Mouse (Mus musculus) liver, embryonic 11.5 days (tissue): Measurements from ENCODE around the gene Ell2. TPM values are rescaled to one million over a fixed set of nuclear protein-coding genes. Genes with fewer than 3 reads are reported as not detected.

ENCODE experiments used
- ATAC-seq: fragments of 200-750 bp; cut with Nextera tagmentation; replicated peaks from 2 replicates; pipeline ENCODE4 v1.8.0; 2017; ENCODE audit warnings: moderate number of reproducible peaks, mild to moderate bottlenecking, moderate TSS enrichment, moderate library complexity; ENCODE audit not compliant: low FRiP score
- DNase-seq: peaks from one replicate; pipeline ENCODE4 v3.0.0-alpha.2; 2017; ENCODE audit warnings: low spot score
- H3K27ac ChIP-seq: fragments of 300-500 bp; sonication (generic); 2 replicates; pipeline ENCODE4 v1.5.1; 2014; ENCODE audit warnings: mild to moderate bottlenecking, low read depth, low read length, control low read depth
- H3K27me3 ChIP-seq: fragments of 300-500 bp; sonication (generic); replicated peaks from 2 replicates; pipeline ENCODE4 v1.6.1; 2014; ENCODE audit warnings: low read length, mixed read lengths; ENCODE audit not compliant: control insufficient read depth, insufficient read depth
- H3K36me3 ChIP-seq: fragments of 300-500 bp; sonication (generic); 2 replicates; pipeline ENCODE4 v1.6.1; 2014; ENCODE audit warnings: mild to moderate bottlenecking, low read length, moderate library complexity, mixed read lengths; ENCODE audit not compliant: control insufficient read depth, insufficient read depth
- H3K4me1 ChIP-seq: fragments of 300-500 bp; sonication (generic); replicated peaks from 2 replicates; pipeline ENCODE4 v1.6.1; 2014; ENCODE audit warnings: low read length, mixed read lengths; ENCODE audit not compliant: control insufficient read depth, insufficient read depth
- H3K4me2 ChIP-seq: fragments of 300-500 bp; sonication (generic); 2 replicates; pipeline ENCODE4 v1.6.1; 2014; ENCODE audit warnings: mild to moderate bottlenecking, control low read depth, moderate library complexity
- H3K4me3 ChIP-seq: fragments of 300-500 bp; sonication (generic); 2 replicates; pipeline ENCODE4 v1.5.1; 2014; ENCODE audit warnings: low read depth, low read length, control low read depth
- H3K9ac ChIP-seq: fragments of 300-500 bp; sonication (generic); 2 replicates; pipeline ENCODE4 v1.6.1; 2014; ENCODE audit warnings: low read depth, low read length, control low read depth
- H3K9me3 ChIP-seq: fragments of 300-500 bp; sonication (generic); 2 replicates; pipeline ENCODE4 v1.6.1; 2016; ENCODE audit warnings: low read length, inconsistent platforms, mixed read lengths; ENCODE audit not compliant: control insufficient read depth
- WGBS: fragments of 180-500 bp; shearing (Covaris S2); extraction: QIAGEN DNeasy Blood & Tissue Kit; methylation state at CpG from one replicate; pipeline ENCODE4 v1.1.7; 2014; 5-methylcytosine and 5-hydroxymethylcytosine counted together
- polyA plus RNA-seq: library from polyadenylated mRNA; unstranded; fragments of >200 nt; fragmentation: Nextera tagmentation; extraction: Ambion mirVana; gene quantifications from 2 replicates; pipeline ENCODE4 v1.2.1, GENCODE M21; 2014

Gene Ell2
- polyA plus RNA-seq, 1 experiment from 2014 or later: 40.4 TPM

- Histone ChIP-seq H3K9ac (no peak overlapping the region), H3K27me3 (no peaks in the 10 kb centered on the region), H3K27ac (no peak overlapping the region), H3K4me1 (peaks cover 45% of the 10 kb centered on the region), H3K36me3 (peaks cover 2% of the 10 kb centered on the region; the same call in 1 of the 2 replicates), H3K4me3 (no peak overlapping the region), H3K4me2 (peak overlapping the region; percentile 47; the same call in 1 of the 2 replicates), H3K9me3 (no peaks in the 10 kb centered on the region)
- WGBS: 50% methylated on average over 4 of the region's 4 CpGs
- DNase-seq (no peak), ATAC-seq (peak; percentile 83)
Measured at GRCm38 (mm10) chr13:75719645-75720044, 13.1 kb downstream of the Ell2 start.

- DNase-seq (no peak), ATAC-seq (no peak)
- H3K27ac ChIP-seq: peak overlapping the region; percentile 43; the same call in 1 of the 2 replicates
- H3K36me3 ChIP-seq: peaks cover 2% of the 10 kb centered on the region; the same call in 1 of the 2 replicates
- H3K4me1 ChIP-seq: peaks cover 27% of the 10 kb centered on the region
- no peak overlapping the region for H3K4me3 ChIP-seq
- no peaks in the 10 kb centered on the region for H3K27me3 ChIP-seq
- H3K4me2 ChIP-seq: peak overlapping the region; percentile 25
- WGBS: 77% methylated on average over 4 of the region's 4 CpGs
- no peaks in the 10 kb centered on the region for H3K9me3 ChIP-seq
- H3K9ac ChIP-seq: 0 out of 2 replicates have a peak overlapping the region, but pooled peaks have one; percentile 30
Measured at GRCm38 (mm10) chr13:75726569-75727373, 20.2 kb downstream of the Ell2 start.

- Histone ChIP-seq H3K27me3 (no peaks in the 10 kb centered on the region), H3K4me2 (no peak overlapping the region), H3K27ac (peak overlapping the region; percentile 33), H3K9me3 (no peaks in the 10 kb centered on the region), H3K9ac (no peak overlapping the region), H3K4me3 (no peak overlapping the region), H3K36me3 (peaks cover 2% of the 10 kb centered on the region; the same call in 1 of the 2 replicates), H3K4me1 (peaks cover 33% of the 10 kb centered on the region)
- WGBS: 83% methylated on average over 1 of the region's 1 CpGs
- peak; percentile 26; the same call in 1 of the 2 replicates for ATAC-seq
- no peak for DNase-seq
Measured at GRCm38 (mm10) chr13:75727932-75728331, 21.4 kb downstream of the Ell2 start.

- DNase-seq (no peak), ATAC-seq (peak; percentile 38)
- peaks cover 42% of the 10 kb centered on the region for H3K4me1 ChIP-seq
- H3K9ac ChIP-seq: no peak overlapping the region
- no peaks in the 10 kb centered on the region for H3K27me3 ChIP-seq
- peak overlapping the region; percentile 33 for H3K4me2 ChIP-seq
- no peaks in the 10 kb centered on the region for H3K9me3 ChIP-seq
- H3K27ac ChIP-seq: no peak overlapping the region; the same call in 1 of the 2 replicates
- no peak overlapping the region for H3K4me3 ChIP-seq
- WGBS: 77% methylated on average over 1 of the region's 1 CpGs
- H3K36me3 ChIP-seq: no peaks in the 10 kb centered on the region
Measured at GRCm38 (mm10) chr13:75729834-75730233, 23.3 kb downstream of the Ell2 start.

- no peaks in the 10 kb centered on the region for H3K36me3 ChIP-seq
- no peaks in the 10 kb centered on the region for H3K27me3 ChIP-seq
- peak overlapping the region; percentile 43; the same call in 1 of the 2 replicates for H3K27ac ChIP-seq
- H3K4me2 ChIP-seq: no peak overlapping the region
- H3K9me3 ChIP-seq: no peaks in the 10 kb centered on the region
- H3K9ac ChIP-seq: no peak overlapping the region
- peaks cover 43% of the 10 kb centered on the region for H3K4me1 ChIP-seq
- DNase-seq (no peak), ATAC-seq (no peak)
- H3K4me3 ChIP-seq: no peak overlapping the region
Measured at GRCm38 (mm10) chr13:75730717-75731116, 24.2 kb downstream of the Ell2 start.

- Histone ChIP-seq H3K9me3 (no peaks in the 10 kb centered on the region), H3K4me2 (peak overlapping the region; percentile 47), H3K4me3 (no peak overlapping the region), H3K36me3 (no peaks in the 10 kb centered on the region), H3K9ac (no peak overlapping the region), H3K4me1 (peaks cover 48% of the 10 kb centered on the region), H3K27ac (peak overlapping the region; percentile 90), H3K27me3 (no peaks in the 10 kb centered on the region)
- ATAC-seq (peak; percentile 99), DNase-seq (no peak)
- WGBS: 29% methylated on average over 3 of the region's 3 CpGs
Measured at GRCm38 (mm10) chr13:75733594-75734161, 27.1 kb downstream of the Ell2 start.

GRCm38 (mm10) chr13:75734231-75734630 is 27.7 kb downstream of the Ell2 start:
- Histone ChIP-seq H3K27me3 (no peaks in the 10 kb centered on the region), H3K9ac (no peak overlapping the region; the same call in 1 of the 2 replicates), H3K9me3 (no peaks in the 10 kb centered on the region), H3K4me2 (peak overlapping the region; percentile 47), H3K27ac (peak overlapping the region; percentile 90), H3K36me3 (no peaks in the 10 kb centered on the region), H3K4me3 (no peak overlapping the region), H3K4me1 (peaks cover 51% of the 10 kb centered on the region)
- no peak; the same call in 1 of the 2 replicates for ATAC-seq
- DNase-seq: no peak
- 63% methylated on average over 5 of the region's 5 CpGs for WGBS

- DNase-seq (no peak), ATAC-seq (no peak)
- no peak overlapping the region for H3K27ac ChIP-seq
- 92% methylated on average over 1 of the region's 1 CpGs for WGBS
- no peak overlapping the region for H3K9ac ChIP-seq
- H3K36me3 ChIP-seq: no peaks in the 10 kb centered on the region
- no peaks in the 10 kb centered on the region for H3K9me3 ChIP-seq
- H3K27me3 ChIP-seq: no peaks in the 10 kb centered on the region
- H3K4me1 ChIP-seq: peaks cover 59% of the 10 kb centered on the region
- no peak overlapping the region for H3K4me2 ChIP-seq
- no peak overlapping the region for H3K4me3 ChIP-seq
Measured at GRCm38 (mm10) chr13:75735606-75736005, 29.0 kb downstream of the Ell2 start.
